Mouse (Mus musculus) stomach, postnatal 0 days (tissue): Measurements from ENCODE around the gene Fcf1.

Experiments
- CTCF ChIP-seq: IDR thresholded peaks from 2 replicates; pipeline ENCODE4 v1.5.1; 2016; ENCODE audit warnings: antibody characterized with exemption, low read depth, mild to moderate bottlenecking, moderate library complexity
- EP300 ChIP-seq: optimal IDR thresholded peaks from 2 replicates; pipeline ENCODE3; 2016; ENCODE audit warnings: antibody characterized with exemption

- TF ChIP-seq CTCF (no peak), EP300 (no peak)
Observed at GRCm38 (mm10) chr12:85007021-85007420, 36.3 kb downstream of the Fcf1 start.
